Mouse (Mus musculus) layer of hippocampus, adult 8-10 months (tissue): Measurements from ENCODE around the gene Akap8l. TPM values are rescaled to one million over a fixed set of nuclear protein-coding genes. Genes with fewer than 3 reads are reported as not detected.

Experiments
- DNase-seq, 2 experiments: peaks; one replicate each; pipeline ENCODE4 v3.0.0; 2022; ENCODE audit warnings: low spot score in 2 of 2
- total RNA-seq, 4 experiments: library from RNA; stranded (reverse); gene quantifications; 2 replicates each; pipeline ENCODE4 v1.2.4; 2022

Gene Akap8l
- total RNA-seq = 100 to 1,000 TPM; 160 to 279 (median 221) TPM

- peak; percentile 98 for DNase-seq
These were observed at the start of gene Akap8l for GRCm38 (mm10) chr17:32350382-32350983. Gene Akap8l, minus strand, starts transcription at chr17:32350607.

GRCm38 (mm10) chr17:32396266-32396665, 45.9 kb upstream of the Akap8l start:
- DNase-seq = no peak

DNA sequence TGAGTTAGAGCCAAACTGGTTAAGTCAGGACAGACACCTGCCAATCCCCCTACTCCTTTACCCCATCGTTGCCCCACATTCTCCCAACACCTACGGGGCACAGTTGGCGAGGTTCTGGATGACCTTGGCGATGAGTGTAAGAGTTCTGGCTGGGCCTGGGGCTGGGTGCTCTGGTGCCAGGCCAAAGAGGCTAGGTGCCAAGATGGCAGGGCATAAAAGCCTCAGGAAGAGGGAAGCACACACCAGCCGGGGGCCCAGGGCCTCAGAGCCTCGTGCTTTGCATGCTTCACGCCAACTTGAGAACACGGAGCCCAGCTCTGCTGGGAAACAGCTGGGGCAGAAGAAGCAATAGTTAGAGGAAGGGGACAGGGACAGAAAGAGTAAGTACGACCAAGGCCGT, 43.5 kb upstream of the Akap8l start:
- no peak for DNase-seq

DNA sequence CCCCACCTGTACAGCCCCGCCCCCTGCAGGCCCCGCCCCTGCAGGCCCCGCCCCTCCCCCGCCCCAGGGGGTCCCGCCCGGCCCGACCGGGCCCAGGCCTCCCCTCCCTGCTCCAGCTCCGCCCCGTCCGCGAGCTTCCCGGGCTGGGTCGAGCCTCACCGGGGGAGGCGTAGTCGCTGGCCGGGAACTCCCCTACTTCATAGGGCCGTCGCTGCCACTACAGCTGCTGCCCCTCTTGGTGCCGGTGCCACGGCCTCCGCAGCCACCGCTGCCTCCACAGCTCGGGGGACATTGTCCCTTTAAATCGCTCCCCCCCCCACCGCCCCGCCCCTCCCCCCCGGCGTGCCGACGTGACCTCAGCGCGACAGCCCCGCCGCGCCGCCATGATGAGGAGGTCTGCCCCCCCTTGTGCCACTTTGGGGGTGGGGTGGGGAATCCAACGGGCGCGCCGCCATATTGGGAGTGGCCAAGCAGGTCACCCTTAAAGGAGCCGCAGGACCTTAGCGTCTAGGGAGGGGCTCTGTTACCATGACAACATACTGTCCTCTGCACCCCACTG, 38.8 kb upstream of the Akap8l start, which contains the start of gene Wiz:
Gene Wiz (minus strand): TSS at position 339 of the 559 bp plus-strand sequence.
- DNase-seq = peak; percentile 92 to 93

GRCm38 (mm10) chr17:32388370-32389100, 38.1 kb upstream of the Akap8l start:
- DNase-seq = no peak

DNA sequence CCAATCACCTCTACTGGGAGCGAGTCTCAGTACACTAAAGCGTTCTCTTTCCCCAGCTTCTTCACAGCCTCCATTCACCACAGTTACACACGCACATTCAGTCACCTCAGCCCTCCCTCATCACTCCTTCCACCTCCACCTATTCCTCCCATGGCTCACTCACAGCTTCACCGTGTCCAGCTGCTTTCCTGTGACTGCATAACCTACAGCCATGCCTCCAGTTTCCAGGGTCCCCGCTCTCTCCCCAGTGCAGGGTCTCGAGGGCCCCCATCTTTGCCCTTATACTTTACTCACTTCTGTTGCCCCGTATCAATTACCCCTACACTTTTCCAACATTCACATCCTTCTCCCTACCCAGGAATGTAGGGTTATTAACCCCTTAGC, 37.6 kb upstream of the Akap8l start:
- DNase-seq = no peak

DNA sequence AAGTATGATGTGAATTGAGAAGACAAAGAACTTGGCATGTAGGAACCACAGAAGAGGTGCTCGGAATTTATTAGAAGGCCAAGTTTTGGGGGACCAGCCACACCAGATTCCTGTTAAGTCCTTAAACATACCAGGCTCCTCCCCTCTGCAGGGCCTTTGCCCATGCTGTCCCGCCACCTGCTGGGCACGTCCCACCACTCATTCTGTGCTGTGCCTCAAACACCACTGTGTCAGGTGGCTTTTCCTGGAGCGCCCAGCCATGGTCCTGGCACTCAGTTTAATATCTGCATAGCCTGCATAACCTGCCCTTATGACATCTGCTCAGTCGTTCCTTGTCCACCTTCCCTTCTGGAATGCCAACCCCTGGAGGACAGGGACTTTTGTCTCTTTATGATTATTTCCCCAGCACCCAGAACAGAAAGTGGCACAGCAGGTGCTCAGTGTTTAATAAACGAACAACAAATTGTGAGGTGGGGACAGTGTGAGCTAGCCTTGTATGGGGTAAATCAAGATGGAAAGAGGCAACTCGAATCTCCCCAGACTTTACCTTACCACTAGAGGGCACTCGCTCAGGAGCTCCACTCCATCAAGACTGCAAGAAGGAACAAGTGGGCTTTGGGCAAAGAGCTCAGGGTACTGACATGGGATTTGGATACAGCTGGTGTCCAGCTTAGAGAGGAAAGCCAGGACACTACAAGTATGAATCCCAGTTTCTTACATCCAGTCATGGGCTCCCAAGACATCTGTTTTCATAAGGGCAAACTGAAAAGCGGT, 36.4 kb upstream of the Akap8l start:
- DNase-seq = peak in 1 of 2 experiments; percentile 44

- peak in 1 of 2 experiments; percentile 5 for DNase-seq
These were observed 33.3 kb upstream of the Akap8l start for GRCm38 (mm10) chr17:32383661-32384060.

DNA sequence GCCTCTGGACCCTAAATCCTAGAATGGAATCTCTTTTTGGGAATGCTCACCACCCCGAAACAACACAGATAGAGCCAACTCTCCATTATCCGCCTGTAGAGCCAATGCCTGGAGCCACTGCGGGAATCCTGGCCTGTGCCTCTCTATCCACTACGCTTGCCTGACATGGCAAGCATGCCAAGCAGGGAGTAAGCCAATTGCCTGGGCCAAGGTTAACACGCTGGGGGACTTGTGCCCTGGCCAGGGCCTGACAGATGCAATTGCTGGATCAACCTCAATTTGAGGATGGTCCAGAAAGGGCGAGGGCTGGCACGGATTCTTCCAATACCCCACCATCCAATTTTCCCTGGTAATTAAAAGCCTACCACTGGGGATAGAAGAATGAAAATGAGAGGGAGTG, 32.2 kb upstream of the Akap8l start:
- DNase-seq = no peak

- no peak for DNase-seq
These were observed 28.4 kb upstream of the Akap8l start for GRCm38 (mm10) chr17:32378786-32379185.

DNA sequence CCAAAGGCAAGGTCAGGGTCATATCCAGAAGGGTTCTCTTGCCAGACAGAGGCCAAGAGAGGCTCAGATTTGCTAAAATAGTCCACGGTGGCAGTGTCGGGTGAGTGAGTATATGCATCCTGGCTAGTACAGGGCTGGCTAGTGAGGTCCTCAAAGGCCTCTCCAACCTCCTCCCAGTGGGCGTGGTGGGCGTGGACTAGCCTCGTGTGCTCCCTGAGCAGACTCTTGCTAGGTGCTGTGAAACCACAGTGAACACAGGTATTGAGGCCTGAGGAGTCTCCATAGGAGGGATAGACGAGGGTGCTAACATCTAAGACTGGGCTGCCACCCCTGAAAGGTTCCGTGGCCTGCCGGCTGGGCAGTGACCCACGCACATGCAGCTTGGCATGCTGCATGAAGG, 26.7 kb upstream of the Akap8l start:
- no peak for DNase-seq

DNA sequence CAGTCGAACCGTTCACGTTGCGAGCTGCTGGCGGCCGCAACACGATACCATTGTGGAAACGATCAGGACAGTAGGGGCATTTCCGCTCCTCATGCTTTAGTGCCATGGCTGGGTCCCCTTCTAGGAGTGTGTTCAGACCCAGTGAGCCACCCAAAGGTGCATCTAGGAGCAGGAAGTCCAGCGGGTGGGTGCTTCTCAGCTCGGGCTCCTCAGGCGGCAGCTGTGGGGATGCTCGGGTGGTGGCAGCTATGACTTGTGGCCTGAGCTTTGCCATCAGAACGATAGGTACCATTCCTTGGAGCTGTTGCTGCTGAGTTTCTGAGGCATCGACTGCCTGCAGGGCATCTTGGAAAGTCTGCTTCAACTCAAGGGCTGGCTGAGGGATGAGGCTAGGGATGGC, 26.1 kb upstream of the Akap8l start:
- no peak for DNase-seq

GRCm38 (mm10) chr17:32368991-32369578, 18.7 kb upstream of the Akap8l start:
- DNase-seq = no peak

DNA sequence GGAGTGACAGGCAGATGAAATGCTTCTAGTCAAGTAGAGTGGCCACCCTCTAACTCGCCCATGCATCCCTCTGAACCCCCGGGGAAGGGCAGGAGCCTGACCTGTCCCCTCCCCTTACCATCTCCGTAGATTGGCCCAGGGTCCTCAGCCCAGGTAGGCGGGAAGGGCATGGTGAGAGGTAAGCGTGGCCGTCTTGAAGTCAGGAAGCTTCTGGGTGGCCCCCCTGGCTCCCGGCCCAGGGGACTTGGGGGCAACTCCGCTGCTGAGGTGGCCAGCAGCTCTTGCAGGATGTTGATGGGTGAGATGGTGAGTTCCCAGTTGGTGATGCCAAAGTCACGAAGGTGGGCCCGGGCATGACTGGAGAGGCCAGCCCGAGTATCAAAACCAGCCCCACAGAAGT, 17.3 kb upstream of the Akap8l start:
- DNase-seq = no peak

DNA sequence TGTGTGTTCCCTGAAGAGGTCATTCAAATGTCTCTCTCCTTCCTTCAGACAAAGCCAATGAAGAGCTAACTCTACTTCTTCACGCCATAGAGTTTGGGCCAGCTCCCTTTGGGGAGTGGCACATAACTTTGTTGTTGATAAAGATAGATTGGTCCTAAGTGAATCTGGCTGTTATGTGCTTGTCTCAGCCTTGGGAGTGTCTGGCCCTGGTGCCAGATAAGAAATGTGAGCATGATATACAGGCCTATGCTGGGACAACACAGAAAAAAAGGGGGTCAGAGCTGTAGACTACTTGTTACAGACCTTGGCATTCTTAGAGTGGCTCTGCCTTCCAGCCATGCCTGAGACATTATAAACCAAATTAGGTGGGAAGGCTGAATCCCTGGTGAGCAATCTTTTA, 14.9 kb upstream of the Akap8l start:
- no peak for DNase-seq

- no peak for DNase-seq
These were observed 14.4 kb upstream of the Akap8l start for GRCm38 (mm10) chr17:32364850-32365249.

GRCm38 (mm10) chr17:32364331-32364730, 13.9 kb upstream of the Akap8l start:
- DNase-seq = peak; percentile 65 to 80

DNA sequence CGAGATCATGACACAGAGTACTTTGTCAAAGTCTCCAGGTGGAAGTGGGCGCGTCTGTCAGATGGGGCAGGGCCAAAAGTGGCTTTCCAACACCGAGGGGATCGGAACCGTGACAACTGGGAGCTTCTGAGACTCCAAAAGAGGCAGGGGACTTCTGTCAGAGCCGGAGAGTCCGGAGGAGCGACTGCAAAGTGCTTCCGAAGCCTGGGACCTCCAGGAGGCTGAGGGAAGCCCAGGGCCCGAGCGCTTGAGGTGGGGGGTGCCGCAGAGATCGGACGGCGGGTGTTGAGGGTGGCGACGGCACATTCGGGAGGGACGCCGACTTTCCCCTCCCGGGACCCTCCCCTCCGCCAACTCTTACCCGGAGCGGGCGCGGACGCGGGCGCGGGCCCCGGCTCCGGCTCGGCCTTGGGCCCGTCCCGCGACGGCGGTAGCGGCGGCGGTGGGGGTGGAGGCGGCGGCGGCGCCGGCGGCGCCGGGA, 13.5 kb upstream of the Akap8l start:
- no peak for DNase-seq

DNA sequence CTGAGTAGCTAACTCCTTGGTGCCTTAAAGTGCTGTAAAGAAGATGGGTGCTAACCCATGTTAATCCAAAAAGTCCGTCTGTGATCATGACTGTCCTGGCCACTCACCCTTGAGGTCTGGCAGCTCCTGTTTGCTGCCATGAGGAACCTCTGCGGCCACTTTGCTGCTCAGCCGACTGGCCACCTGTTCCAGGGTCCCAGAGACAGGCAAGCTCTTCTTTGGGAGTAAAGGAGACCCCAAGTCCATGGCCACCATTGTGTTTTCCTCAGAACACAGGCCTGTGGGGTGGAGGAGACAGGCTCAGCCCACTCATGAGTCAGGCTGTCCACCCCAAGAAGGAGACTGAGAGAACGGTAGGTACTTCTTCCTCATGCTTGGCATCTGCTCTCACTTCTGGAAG, 12.3 kb upstream of the Akap8l start:
- no peak for DNase-seq

DNA sequence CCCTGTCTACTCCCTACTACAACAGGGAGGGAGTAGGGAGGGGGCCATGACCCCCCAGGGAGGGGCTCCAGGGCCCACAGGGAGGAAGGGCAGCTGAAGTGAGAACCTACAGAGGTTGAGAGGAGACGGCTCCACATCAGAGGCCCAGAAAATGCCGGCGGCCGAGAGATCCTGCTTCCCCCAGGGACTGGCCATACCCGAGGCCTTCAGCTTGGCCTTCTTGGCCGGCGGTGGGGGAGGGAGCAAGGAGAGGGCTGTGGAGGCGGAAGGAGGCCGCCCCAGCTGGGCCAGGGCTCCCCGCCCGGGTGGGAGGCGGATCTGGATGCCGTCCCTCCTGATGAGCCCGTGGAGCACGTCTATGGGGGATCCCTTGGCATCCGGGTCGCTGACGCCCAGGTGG, 9.5 kb upstream of the Akap8l start:
- DNase-seq = no peak

DNA sequence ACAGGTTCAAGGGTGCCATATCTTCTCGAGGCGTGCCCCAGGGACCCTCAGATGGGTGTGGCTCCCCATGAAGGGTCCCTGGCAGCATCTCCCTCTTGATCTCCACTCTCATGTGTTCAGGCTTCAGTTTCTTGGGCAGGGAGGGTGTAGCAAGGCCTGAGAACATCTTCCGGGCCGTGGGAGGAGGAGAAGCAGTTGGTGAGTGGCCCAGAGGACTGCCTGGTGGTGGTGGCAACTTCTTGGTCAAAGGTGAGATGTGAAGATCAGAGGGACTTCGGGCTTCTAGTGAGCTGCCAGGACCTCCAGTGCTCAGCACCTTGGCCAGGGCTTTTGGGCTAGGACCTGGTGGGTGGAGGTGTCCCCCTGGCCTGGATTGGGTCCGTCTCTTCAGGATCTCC, 8.5 kb upstream of the Akap8l start:
- DNase-seq = no peak
